Mouse (Mus musculus) small intestine, adult 2 months (tissue): ENCODE results near the gene Nup214.

ENCODE experiments used
- CTCF ChIP-seq: fragments of 200-500 bp; IDR thresholded peaks from 2 replicates; pipeline ENCODE4 v1.5.1; 2012; ENCODE audit warnings: low read depth, mild to moderate bottlenecking, control low read depth, inconsistent platforms, low read length, moderate library complexity, mixed read lengths; ENCODE audit not compliant: insufficient replicate concordance, insufficient read length; ENCODE audit errors: extremely low read depth
- POLR2A ChIP-seq: fragments of 200-500 bp; IDR thresholded peaks from 2 replicates; pipeline ENCODE4 v1.6.1; 2012; ENCODE audit warnings: low read depth, mild to moderate bottlenecking, control low read depth, inconsistent platforms, low read length, moderate library complexity

GRCm38 (mm10) chr2:32085231-32085630 lies 111.0 kb downstream of the Nup214 start:
- TF ChIP-seq CTCF (no peak), POLR2A (no peak)
